Mouse (Mus musculus) limb, embryonic 12.5 days (tissue): ENCODE results near the gene Lasp1. TPM values are rescaled to one million over a fixed set of nuclear protein-coding genes. Genes with fewer than 3 reads are reported as not detected.

Experiments used
- ATAC-seq: fragments of 200-750 bp; cut with Nextera tagmentation; 2 replicates; pipeline ENCODE4 v1.8.0; 2017; ENCODE audit warnings: low read depth, moderate TSS enrichment; ENCODE audit not compliant: insufficient number of reproducible peaks, insufficient read depth, low FRiP score, low TSS enrichment
- H3K27ac ChIP-seq: fragments of 300-500 bp; sonication (generic); 2 replicates; pipeline ENCODE4 v1.5.1; 2016; ENCODE audit warnings: mild to moderate bottlenecking, moderate library complexity
- H3K27me3 ChIP-seq: fragments of 300-500 bp; sonication (generic); 2 replicates; pipeline ENCODE4 v1.6.1; 2016; ENCODE audit warnings: mild to moderate bottlenecking, moderate library complexity
- H3K36me3 ChIP-seq: fragments of 300-500 bp; sonication (generic); 2 replicates; pipeline ENCODE4 v1.6.1; 2016; ENCODE audit warnings: mild to moderate bottlenecking, moderate library complexity
- H3K4me1 ChIP-seq: fragments of 300-500 bp; sonication (generic); replicated peaks from 2 replicates; pipeline ENCODE4 v1.6.1; 2016
- H3K4me2 ChIP-seq: fragments of 300-500 bp; sonication (generic); 2 replicates; pipeline ENCODE4 v1.6.1; 2016; ENCODE audit warnings: mild to moderate bottlenecking, moderate library complexity
- H3K4me3 ChIP-seq: fragments of 300-500 bp; sonication (generic); replicated peaks from 2 replicates; pipeline ENCODE4 v1.5.1; 2016; ENCODE audit warnings: mild to moderate bottlenecking
- H3K9ac ChIP-seq: fragments of 300-500 bp; sonication (generic); replicated peaks from 2 replicates; pipeline ENCODE4 v1.6.1; 2016; ENCODE audit warnings: mild to moderate bottlenecking, moderate library complexity
- H3K9me3 ChIP-seq: fragments of 300-500 bp; sonication (generic); 2 replicates; pipeline ENCODE4 v1.6.1; 2016; ENCODE audit warnings: mild to moderate bottlenecking, moderate library complexity
- WGBS: fragments of 180-500 bp; shearing (Covaris S2); methylation state at CpG from one replicate; pipeline ENCODE4 v1.1.7; 2016; 5-methylcytosine and 5-hydroxymethylcytosine counted together
- polyA plus RNA-seq: library from polyadenylated mRNA; unstranded; fragments of >200 nt; fragmentation: Nextera tagmentation; extraction: Ambion mirVana; gene quantifications from 2 replicates; pipeline ENCODE4 v1.2.1, GENCODE M21; 2016

Gene Lasp1
- polyA plus RNA-seq, 1 experiment from 2014 or later: 110 TPM

GRCm38 (mm10) chr11:97797369-97798082, 1.3 kb upstream of the Lasp1 start:
- WGBS: 62% methylated on average over 15 of the region's 15 CpGs
- H3K27me3 ChIP-seq: no peaks in the 10 kb centered on the region
- ATAC-seq: no peak
- no peak overlapping the region for H3K27ac ChIP-seq
- no peaks in the 10 kb centered on the region for H3K36me3 ChIP-seq
- no peaks in the 10 kb centered on the region for H3K9me3 ChIP-seq
- peaks cover 18% of the 10 kb centered on the region for H3K4me1 ChIP-seq
- peak overlapping the region; percentile 79; the same call in 1 of the 2 replicates for H3K4me2 ChIP-seq
- H3K4me3 ChIP-seq: no peak overlapping the region
- no peak overlapping the region for H3K9ac ChIP-seq

DNA sequence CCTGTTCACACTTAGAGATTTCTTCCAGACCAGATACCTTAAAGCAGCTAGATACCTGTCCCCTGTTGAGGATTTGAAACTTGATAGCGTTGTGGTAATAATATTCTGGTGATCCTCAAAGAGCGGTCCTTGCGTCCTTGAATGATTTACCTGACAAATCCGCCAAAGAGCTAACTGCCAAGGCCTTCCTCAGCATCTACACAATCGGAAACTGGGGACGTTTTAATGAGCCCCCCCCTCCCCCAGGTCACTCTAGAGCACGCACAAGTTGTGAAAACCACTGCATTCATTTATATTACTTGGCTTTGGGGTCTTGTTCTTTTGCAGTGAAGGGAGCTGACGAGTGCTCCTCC, 741 bp upstream of the Lasp1 start:
- peaks cover 20% of the 10 kb centered on the region for H3K4me1 ChIP-seq
- H3K27me3 ChIP-seq: no peaks in the 10 kb centered on the region
- WGBS: 35% methylated on average over 8 of the region's 8 CpGs
- H3K36me3 ChIP-seq: no peaks in the 10 kb centered on the region
- no peak overlapping the region for H3K27ac ChIP-seq
- no peaks in the 10 kb centered on the region for H3K9me3 ChIP-seq
- H3K9ac ChIP-seq: no peak overlapping the region
- no peak for ATAC-seq
- peak overlapping the region; percentile 79 for H3K4me2 ChIP-seq
- H3K4me3 ChIP-seq: peak overlapping the region; percentile 66

DNA sequence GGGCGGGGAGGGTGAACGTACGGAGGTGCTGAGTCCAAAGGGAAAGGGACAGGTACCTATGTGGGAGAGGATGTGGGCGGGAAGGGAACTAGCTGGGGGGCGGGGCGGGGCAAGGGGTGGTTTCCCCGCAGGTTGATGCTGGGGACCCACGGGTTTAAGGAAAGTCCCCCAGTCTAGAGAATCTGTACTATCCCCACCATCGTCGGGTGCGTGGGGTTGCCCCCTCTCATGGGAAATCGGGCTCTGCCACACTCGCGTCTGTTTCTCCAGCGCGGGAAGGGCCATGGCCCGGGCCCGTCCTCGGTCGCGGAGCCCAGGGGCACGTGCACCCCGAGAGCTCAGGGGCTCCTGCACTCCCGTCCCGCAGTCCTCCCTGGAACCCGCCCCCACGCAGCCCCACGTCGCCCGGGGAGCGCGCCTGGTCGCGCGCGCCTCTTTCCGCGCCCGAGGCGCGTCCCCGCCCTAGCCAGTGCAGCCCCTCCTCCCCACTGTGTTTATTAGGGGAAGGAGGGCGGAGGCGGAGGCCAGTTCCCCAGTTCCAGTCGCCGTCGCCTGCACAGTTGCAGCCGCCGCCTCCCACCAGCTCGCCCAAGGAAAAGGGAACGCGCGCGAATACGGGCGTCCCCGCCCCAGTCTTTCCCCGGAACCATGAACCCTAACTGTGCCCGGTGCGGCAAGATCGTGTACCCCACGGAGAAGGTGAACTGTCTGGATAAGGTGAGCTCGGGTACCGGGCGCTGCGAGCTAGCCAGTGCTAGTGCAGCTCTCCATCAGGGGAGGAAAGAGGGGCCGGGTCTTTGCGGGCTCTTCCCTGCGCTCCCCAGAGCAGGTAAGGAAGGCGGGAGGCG, 570 bp downstream of the Lasp1 start:
- ATAC-seq: peak; percentile 70
- H3K4me3 ChIP-seq: peak overlapping the region; percentile 66
- under 1% methylated on average over 71 of the region's 71 CpGs for WGBS

DNA sequence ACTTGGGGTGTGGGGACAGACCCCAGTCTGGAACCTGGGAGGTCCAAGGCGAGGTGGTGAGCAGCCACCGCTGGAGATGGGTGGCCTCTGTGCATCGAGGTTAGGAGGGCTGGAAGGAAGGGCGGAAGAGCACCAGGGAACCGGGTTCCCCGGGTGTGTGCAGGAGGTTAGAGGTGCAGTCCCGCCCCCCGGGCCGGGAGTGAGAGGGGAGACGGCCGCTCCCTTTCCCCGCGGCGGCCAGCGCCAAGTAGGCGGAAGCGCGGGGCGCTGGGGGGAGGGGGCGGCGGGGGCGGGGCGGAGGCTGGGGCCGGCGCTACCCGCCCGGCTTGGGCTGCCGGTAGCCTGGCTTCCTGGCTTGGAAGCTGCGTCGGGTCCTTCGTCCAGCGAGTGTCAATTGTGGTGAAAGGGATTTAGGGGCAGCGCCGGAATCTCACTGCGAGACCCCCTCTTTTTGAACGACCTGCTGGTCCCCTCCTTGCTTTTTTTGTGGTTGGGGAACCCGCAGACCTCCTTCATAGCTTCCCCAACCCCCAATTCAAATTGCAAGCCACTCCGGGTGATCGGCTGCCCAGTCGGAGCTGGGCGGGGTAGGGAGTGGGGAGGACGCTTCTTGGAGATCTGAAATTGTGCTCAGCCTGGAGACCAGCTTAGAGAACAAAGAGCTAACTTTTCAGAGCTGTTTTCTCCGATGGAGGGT, 1.3 kb downstream of the Lasp1 start:
- WGBS: under 1% methylated on average over 33 of the region's 43 CpGs
- H3K9me3 ChIP-seq: no peaks in the 10 kb centered on the region
- peaks cover 36% of the 10 kb centered on the region for H3K4me1 ChIP-seq
- no peaks in the 10 kb centered on the region for H3K27me3 ChIP-seq
- peak overlapping the region; percentile 83 for H3K9ac ChIP-seq
- peak; percentile 44; the same call in 1 of the 2 replicates for ATAC-seq
- peak overlapping the region; percentile 79 for H3K4me2 ChIP-seq
- H3K36me3 ChIP-seq: no peaks in the 10 kb centered on the region
- H3K4me3 ChIP-seq: peak overlapping the region; percentile 66
- peak overlapping the region; percentile 98 for H3K27ac ChIP-seq

More for the DNA sequence above, 570 bp downstream of the Lasp1 start:
- H3K4me1 ChIP-seq: peaks cover 28% of the 10 kb centered on the region
- H3K27me3 ChIP-seq: no peaks in the 10 kb centered on the region
- peak overlapping the region; percentile 98 for H3K27ac ChIP-seq
- H3K4me2 ChIP-seq: peak overlapping the region; percentile 79
- H3K36me3 ChIP-seq: no peaks in the 10 kb centered on the region
- H3K9ac ChIP-seq: peak overlapping the region; percentile 83
- no peaks in the 10 kb centered on the region for H3K9me3 ChIP-seq

DNA sequence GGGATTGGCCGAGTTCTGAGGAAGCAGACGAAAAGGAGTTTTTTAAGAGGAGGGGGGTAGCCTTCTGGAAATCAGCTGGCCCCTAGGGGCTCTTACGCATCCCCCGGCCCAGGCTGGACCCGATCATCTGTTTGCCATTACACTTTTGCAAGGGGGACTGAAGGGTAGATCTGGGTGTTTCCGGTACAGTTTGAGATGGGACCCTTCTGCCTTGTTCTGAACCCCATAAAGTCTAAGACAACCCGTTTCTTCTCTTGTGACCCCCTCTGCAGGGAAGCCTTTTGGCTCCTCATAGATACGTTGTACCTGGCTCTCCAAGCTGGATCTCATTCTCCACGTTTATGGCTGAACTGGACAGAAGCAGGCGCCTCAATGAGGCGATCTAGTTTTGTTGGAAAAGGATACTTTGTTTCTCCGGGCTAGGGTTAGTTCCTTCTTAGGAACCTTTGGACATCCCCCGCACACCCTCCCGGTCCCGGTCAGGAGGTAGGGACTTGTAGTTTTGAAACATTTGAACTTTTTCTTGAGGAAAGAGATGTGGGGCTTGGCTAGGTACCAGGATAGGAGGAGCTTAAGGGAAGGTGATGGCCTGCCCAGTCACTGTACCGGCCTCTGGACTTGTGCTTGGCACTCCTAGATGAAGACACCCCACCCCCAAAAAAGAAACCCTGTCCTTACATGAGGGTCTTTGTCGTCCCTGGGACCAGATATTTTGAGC, 2.0 kb downstream of the Lasp1 start:
- Histone ChIP-seq H3K27me3 (no peaks in the 10 kb centered on the region), H3K4me2 (peak overlapping the region; percentile 79), H3K9me3 (no peaks in the 10 kb centered on the region), H3K27ac (peak overlapping the region; percentile 98), H3K4me1 (peaks cover 43% of the 10 kb centered on the region), H3K4me3 (peak overlapping the region; percentile 66), H3K9ac (peak overlapping the region; percentile 83), H3K36me3 (no peaks in the 10 kb centered on the region)
- 4% methylated on average over 17 of the region's 17 CpGs for WGBS
- ATAC-seq: no peak

GRCm38 (mm10) chr11:97801409-97802193, 2.8 kb downstream of the Lasp1 start:
- no peaks in the 10 kb centered on the region for H3K9me3 ChIP-seq
- peaks cover 51% of the 10 kb centered on the region for H3K4me1 ChIP-seq
- peak overlapping the region; percentile 98 for H3K27ac ChIP-seq
- WGBS: 23% methylated on average over 8 of the region's 8 CpGs
- H3K4me2 ChIP-seq: peak overlapping the region; percentile 79
- 0 out of 2 replicates have a peak, but pooled peaks cover under 1% of the 10 kb centered on the region for H3K36me3 ChIP-seq
- peak overlapping the region; percentile 83 for H3K9ac ChIP-seq
- no peaks in the 10 kb centered on the region for H3K27me3 ChIP-seq
- ATAC-seq: no peak
- peak overlapping the region; percentile 66 for H3K4me3 ChIP-seq

- H3K4me2 ChIP-seq: peak overlapping the region; percentile 79
- ATAC-seq: no peak
- H3K36me3 ChIP-seq: peaks cover 6% of the 10 kb centered on the region; the same call in 1 of the 2 replicates
- WGBS: 53% methylated on average over 1 of the region's 1 CpGs
- H3K27ac ChIP-seq: no peak overlapping the region; the same call in 1 of the 2 replicates
- H3K4me3 ChIP-seq: peak overlapping the region; percentile 66; the same call in 1 of the 2 replicates
- no peaks in the 10 kb centered on the region for H3K27me3 ChIP-seq
- peaks cover 51% of the 10 kb centered on the region for H3K4me1 ChIP-seq
- H3K9me3 ChIP-seq: no peaks in the 10 kb centered on the region
- H3K9ac ChIP-seq: 0 out of 2 replicates have a peak overlapping the region, but pooled peaks have one; percentile 83
Measured at GRCm38 (mm10) chr11:97802194-97802470, 3.3 kb downstream of the Lasp1 start.

GRCm38 (mm10) chr11:97802495-97802894, 3.7 kb downstream of the Lasp1 start:
- H3K4me2 ChIP-seq: peak overlapping the region; percentile 79; the same call in 1 of the 2 replicates
- H3K27me3 ChIP-seq: no peaks in the 10 kb centered on the region
- no peak overlapping the region for H3K9ac ChIP-seq
- no peak for ATAC-seq
- peaks cover 9% of the 10 kb centered on the region for H3K36me3 ChIP-seq
- H3K9me3 ChIP-seq: no peaks in the 10 kb centered on the region
- peaks cover 53% of the 10 kb centered on the region for H3K4me1 ChIP-seq
- 51% methylated on average over 6 of the region's 6 CpGs for WGBS
- H3K27ac ChIP-seq: no peak overlapping the region; the same call in 1 of the 2 replicates
- no peak overlapping the region for H3K4me3 ChIP-seq

- Histone ChIP-seq H3K9me3 (no peaks in the 10 kb centered on the region), H3K36me3 (peaks cover 22% of the 10 kb centered on the region), H3K9ac (no peak overlapping the region), H3K27ac (peak overlapping the region; percentile 84), H3K4me2 (peak overlapping the region; percentile 6; the same call in 1 of the 2 replicates), H3K4me3 (no peak overlapping the region), H3K4me1 (peaks cover 67% of the 10 kb centered on the region), H3K27me3 (no peaks in the 10 kb centered on the region)
- ATAC-seq: no peak
- 73% methylated on average over 5 of the region's 5 CpGs for WGBS
Measured at GRCm38 (mm10) chr11:97803847-97804246, 5.0 kb downstream of the Lasp1 start.
